Mouse (Mus musculus) limb, embryonic 11.5 days (tissue): ENCODE data around the gene Gpc6. TPM values are rescaled to one million over a fixed set of nuclear protein-coding genes. Genes with fewer than 3 reads are reported as not detected.

Experiments used
- ATAC-seq: fragments of 200-750 bp; cut with Nextera tagmentation; 2 replicates; pipeline ENCODE4 v1.8.0; 2017; ENCODE audit warnings: low read depth; ENCODE audit not compliant: insufficient number of reproducible peaks, low FRiP score, low TSS enrichment
- DNase-seq: peaks from one replicate; pipeline ENCODE4 v3.0.0-alpha.2; 2015; ENCODE audit warnings: low spot score
- H3K27ac ChIP-seq: fragments of 300-500 bp; sonication (generic); replicated peaks from 2 replicates; pipeline ENCODE4 v1.5.1; 2014; ENCODE audit warnings: low read depth, mild to moderate bottlenecking, low read length
- H3K27me3 ChIP-seq: fragments of 300-500 bp; sonication (generic); 2 replicates; pipeline ENCODE4 v1.6.1; 2014; ENCODE audit warnings: mild to moderate bottlenecking, low read length, mixed read lengths; ENCODE audit not compliant: control insufficient read depth, insufficient read depth
- H3K36me3 ChIP-seq: fragments of 300-500 bp; sonication (generic); 2 replicates; pipeline ENCODE4 v1.6.1; 2014; ENCODE audit warnings: mild to moderate bottlenecking, low read length, moderate library complexity, mixed read lengths; ENCODE audit not compliant: control insufficient read depth, insufficient read depth
- H3K4me1 ChIP-seq: fragments of 300-500 bp; sonication (generic); 2 replicates; pipeline ENCODE4 v1.6.1; 2014; ENCODE audit warnings: low read length, mixed read lengths; ENCODE audit not compliant: control insufficient read depth, insufficient read depth
- H3K4me2 ChIP-seq: fragments of 300-500 bp; sonication (generic); 2 replicates; pipeline ENCODE4 v1.6.1; 2014; ENCODE audit warnings: low read depth, mild to moderate bottlenecking, moderate library complexity; ENCODE audit not compliant: severe bottlenecking
- H3K4me3 ChIP-seq: fragments of 300-500 bp; sonication (generic); 2 replicates; pipeline ENCODE4 v1.5.1; 2014; ENCODE audit warnings: low read depth, low read length
- H3K9ac ChIP-seq: fragments of 300-500 bp; sonication (generic); 2 replicates; pipeline ENCODE4 v1.6.1; 2014; ENCODE audit warnings: mild to moderate bottlenecking, low read length
- H3K9me3 ChIP-seq: fragments of 300-500 bp; sonication (generic); 2 replicates; pipeline ENCODE4 v1.6.1; 2016; ENCODE audit warnings: low read length; ENCODE audit not compliant: control insufficient read depth
- WGBS: fragments of 180-500 bp; shearing (Covaris S2); extraction: QIAGEN DNeasy Blood & Tissue Kit; methylation state at CpG from one replicate; pipeline ENCODE4 v1.1.7; 2014; 5-methylcytosine and 5-hydroxymethylcytosine counted together
- polyA plus RNA-seq: library from polyadenylated mRNA; unstranded; fragments of >200 nt; fragmentation: Nextera tagmentation; extraction: Ambion mirVana; gene quantifications from 2 replicates; pipeline ENCODE4 v1.2.1, GENCODE M21; 2014

Gene Gpc6
- polyA plus RNA-seq, 1 experiment from 2014 or later: 39.1 TPM

DNA sequence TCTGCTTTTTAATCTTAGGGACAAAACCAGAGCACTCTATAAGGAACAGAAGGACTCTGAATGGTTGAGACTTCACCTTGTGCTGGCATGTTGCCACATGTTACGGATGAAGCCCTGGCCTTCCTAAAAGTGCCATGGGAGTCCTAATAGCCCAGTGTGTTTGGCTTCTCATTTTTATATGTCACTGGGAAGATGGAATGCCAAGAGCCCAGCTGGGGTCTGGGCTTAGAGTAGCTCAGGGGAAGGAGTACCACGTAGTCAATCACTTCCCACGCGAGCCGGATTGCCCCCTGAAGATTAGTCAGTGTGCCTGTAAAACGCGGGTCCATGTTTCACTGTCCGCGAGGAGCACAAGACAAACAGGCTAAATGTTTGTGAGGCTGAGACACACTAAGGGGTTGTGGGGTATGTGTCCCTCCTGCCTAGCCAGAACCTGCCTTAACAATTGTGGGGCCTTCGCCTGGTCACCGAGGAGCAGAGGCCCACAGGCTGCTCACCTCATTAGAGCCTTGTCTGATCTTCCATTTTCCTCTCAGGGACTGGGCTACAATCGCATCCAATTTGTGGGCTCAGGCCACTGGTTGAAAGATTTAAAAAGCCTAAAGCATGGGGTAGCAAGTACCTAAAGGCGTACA lies 852.9 kb downstream of the Gpc6 start:
- WGBS: 72% methylated on average over 13 of the region's 13 CpGs

DNA sequence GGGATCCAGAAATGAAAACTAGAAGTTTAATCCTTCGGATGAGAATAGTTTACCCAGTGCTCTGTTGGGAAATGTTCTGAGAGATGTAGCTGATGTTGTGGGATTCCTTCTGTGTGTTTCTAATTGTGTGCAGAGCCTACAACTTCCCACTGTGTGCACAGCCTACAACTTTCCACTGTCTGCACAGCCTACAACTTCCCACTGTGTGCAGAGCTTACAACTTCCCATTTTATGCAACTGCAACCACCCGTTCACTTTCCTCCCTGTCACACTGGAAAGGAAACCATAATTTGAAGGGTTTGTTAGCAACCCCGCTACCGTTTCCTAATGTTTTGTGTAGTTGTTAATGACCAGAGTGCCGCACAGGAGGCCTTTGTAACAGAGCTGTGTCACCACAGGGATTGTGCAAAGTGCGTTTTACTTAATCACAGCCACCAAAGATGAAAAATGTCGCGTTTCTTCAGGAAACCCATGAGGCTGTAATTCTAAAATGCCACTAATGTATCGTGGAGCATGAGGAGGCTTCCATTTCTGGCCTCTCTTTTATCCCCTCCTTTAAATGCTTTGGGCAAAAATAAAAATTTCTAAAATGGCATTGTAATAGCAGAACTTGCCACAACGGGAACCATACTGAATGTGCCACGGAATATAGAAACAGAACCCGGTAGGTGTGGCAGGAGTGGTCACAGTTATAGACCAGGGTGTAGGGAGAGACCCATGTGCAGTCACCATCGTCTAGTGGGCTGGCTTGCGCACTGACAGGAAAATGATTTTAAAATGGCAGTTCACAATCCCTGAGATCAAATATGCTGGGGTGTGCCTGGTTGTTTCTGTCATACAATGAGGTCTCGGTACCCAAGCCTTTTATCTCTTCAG lies 853.7 kb downstream of the Gpc6 start:
- Histone ChIP-seq H3K36me3 (no peaks in the 10 kb centered on the region), H3K4me3 (no peak overlapping the region), H3K9me3 (no peaks in the 10 kb centered on the region), H3K4me1 (peaks cover 13% of the 10 kb centered on the region; the same call in 1 of the 2 replicates), H3K27me3 (no peaks in the 10 kb centered on the region), H3K27ac (no peak overlapping the region), H3K4me2 (no peak overlapping the region), H3K9ac (no peak overlapping the region)
- no peak for ATAC-seq
- 60% methylated on average over 15 of the region's 15 CpGs for WGBS
- DNase-seq: no peak

More for the DNA sequence above, 852.9 kb downstream of the Gpc6 start:
- H3K27me3 ChIP-seq: no peaks in the 10 kb centered on the region
- no peak overlapping the region for H3K9ac ChIP-seq
- peaks cover 13% of the 10 kb centered on the region; the same call in 1 of the 2 replicates for H3K4me1 ChIP-seq
- H3K9me3 ChIP-seq: no peaks in the 10 kb centered on the region
- no peak overlapping the region for H3K4me3 ChIP-seq
- no peak for ATAC-seq
- no peaks in the 10 kb centered on the region for H3K36me3 ChIP-seq
- H3K4me2 ChIP-seq: no peak overlapping the region
- no peak for DNase-seq
- no peak overlapping the region for H3K27ac ChIP-seq

- Histone ChIP-seq H3K9me3 (no peaks in the 10 kb centered on the region), H3K4me3 (no peak overlapping the region), H3K9ac (no peak overlapping the region), H3K36me3 (no peaks in the 10 kb centered on the region), H3K4me2 (no peak overlapping the region), H3K27me3 (no peaks in the 10 kb centered on the region), H3K4me1 (peaks cover 13% of the 10 kb centered on the region; the same call in 1 of the 2 replicates), H3K27ac (no peak overlapping the region)
- DNase-seq (peak; percentile 46), ATAC-seq (no peak)
- WGBS: 14% methylated on average over 5 of the region's 5 CpGs
These were observed 856.6 kb downstream of the Gpc6 start for GRCm38 (mm10) chr14:117781724-117782123.

DNA sequence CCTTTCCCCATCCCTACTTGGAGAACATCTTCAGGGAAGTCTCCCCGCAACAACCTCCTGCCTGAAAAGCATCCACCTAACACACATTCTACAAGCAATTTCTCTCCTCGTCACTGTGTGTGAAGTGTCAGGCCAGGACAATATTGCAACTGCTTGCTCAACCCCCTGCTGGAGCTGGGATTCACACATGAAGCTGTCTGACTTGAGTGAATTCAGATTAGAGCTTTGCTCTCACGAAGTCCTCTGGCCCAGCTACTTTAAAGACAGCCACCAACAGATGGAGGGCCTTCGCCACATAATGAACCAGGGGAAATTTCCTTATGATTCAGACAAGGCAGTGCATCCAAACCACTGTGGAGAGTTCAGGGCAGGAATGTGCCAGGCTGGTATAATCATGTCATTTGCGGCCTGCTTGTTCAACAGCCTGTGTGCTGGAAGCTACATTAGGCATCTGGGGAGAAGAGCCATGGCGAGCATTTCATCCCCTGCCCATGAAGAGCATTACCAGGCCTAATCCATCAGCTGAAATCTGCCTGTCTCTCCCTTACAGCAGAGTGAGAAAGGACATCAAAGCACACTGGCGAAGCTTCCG lies 858.7 kb downstream of the Gpc6 start:
- Histone ChIP-seq H3K27me3 (no peaks in the 10 kb centered on the region), H3K9ac (no peak overlapping the region), H3K9me3 (no peaks in the 10 kb centered on the region), H3K4me2 (no peak overlapping the region), H3K4me1 (peaks cover 6% of the 10 kb centered on the region; the same call in 1 of the 2 replicates), H3K36me3 (no peaks in the 10 kb centered on the region), H3K4me3 (no peak overlapping the region), H3K27ac (no peak overlapping the region)
- DNase-seq (no peak), ATAC-seq (no peak)
- WGBS: 67% methylated on average over 8 of the region's 8 CpGs

GRCm38 (mm10) chr14:117784960-117785359 lies 859.8 kb downstream of the Gpc6 start:
- peaks cover 4% of the 10 kb centered on the region; the same call in 1 of the 2 replicates for H3K4me1 ChIP-seq
- ATAC-seq (no peak), DNase-seq (no peak)
- no peaks in the 10 kb centered on the region for H3K27me3 ChIP-seq
- no peaks in the 10 kb centered on the region for H3K9me3 ChIP-seq
- no peaks in the 10 kb centered on the region for H3K36me3 ChIP-seq
- no peak overlapping the region for H3K27ac ChIP-seq
- no peak overlapping the region for H3K9ac ChIP-seq
- H3K4me2 ChIP-seq: no peak overlapping the region
- H3K4me3 ChIP-seq: no peak overlapping the region
- 79% methylated on average over 9 of the region's 9 CpGs for WGBS

- 77% methylated on average over 15 of the region's 15 CpGs for WGBS
- H3K27ac ChIP-seq: no peak overlapping the region
- H3K36me3 ChIP-seq: no peaks in the 10 kb centered on the region
- H3K9ac ChIP-seq: no peak overlapping the region
- peaks cover 4% of the 10 kb centered on the region; the same call in 1 of the 2 replicates for H3K4me1 ChIP-seq
- H3K9me3 ChIP-seq: no peaks in the 10 kb centered on the region
- H3K4me2 ChIP-seq: no peak overlapping the region
- H3K27me3 ChIP-seq: no peaks in the 10 kb centered on the region
- no peak overlapping the region for H3K4me3 ChIP-seq
- no peak for ATAC-seq
- DNase-seq: no peak
These were observed 860.5 kb downstream of the Gpc6 start for GRCm38 (mm10) chr14:117785507-117786085.

GRCm38 (mm10) chr14:117786647-117787046 lies 861.5 kb downstream of the Gpc6 start:
- Histone ChIP-seq H3K4me2 (no peak overlapping the region), H3K27ac (no peak overlapping the region), H3K27me3 (no peaks in the 10 kb centered on the region), H3K9ac (no peak overlapping the region), H3K9me3 (no peaks in the 10 kb centered on the region), H3K4me3 (no peak overlapping the region), H3K36me3 (no peaks in the 10 kb centered on the region), H3K4me1 (peaks cover 2% of the 10 kb centered on the region; the same call in 1 of the 2 replicates)
- ATAC-seq (no peak), DNase-seq (no peak)
- 28% methylated on average over 7 of the region's 7 CpGs for WGBS

DNA sequence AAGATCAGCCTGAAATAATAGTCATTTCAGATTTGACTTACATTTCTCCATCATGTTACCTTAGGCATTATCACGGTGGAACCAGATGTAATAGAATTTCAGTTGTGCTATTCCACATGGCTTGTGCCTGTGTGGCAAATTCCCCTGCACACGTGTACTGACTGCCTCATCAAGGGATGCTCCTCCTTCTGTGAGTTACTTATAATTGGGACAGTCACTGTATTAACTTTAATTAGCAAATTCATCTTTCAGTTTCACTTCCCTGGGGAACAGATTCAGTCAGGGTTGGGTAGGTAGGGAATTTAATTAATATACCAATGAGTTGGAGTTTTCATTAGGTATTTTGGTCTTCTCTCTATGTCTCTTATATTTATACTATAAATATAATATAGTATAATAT lies 869.8 kb downstream of the Gpc6 start:
- no peaks in the 10 kb centered on the region for H3K9me3 ChIP-seq
- no peak overlapping the region for H3K4me2 ChIP-seq
- H3K36me3 ChIP-seq: no peaks in the 10 kb centered on the region
- no peaks in the 10 kb centered on the region for H3K4me1 ChIP-seq
- no peaks in the 10 kb centered on the region for H3K27me3 ChIP-seq
- H3K27ac ChIP-seq: no peak overlapping the region
- H3K4me3 ChIP-seq: no peak overlapping the region
- ATAC-seq: no peak
- no peak for DNase-seq
- WGBS: 88% methylated on average over 2 of the region's 2 CpGs
- H3K9ac ChIP-seq: no peak overlapping the region
